Mouse (Mus musculus) ES-E14 (cell line): ENCODE measurements around the gene Shmt1.

Experiments
- CHD2 ChIP-seq: IDR thresholded peaks from 2 replicates; pipeline ENCODE4 v1.6.1; 2014; ENCODE audit warnings: mild to moderate bottlenecking, low read depth, low read length, inconsistent platforms
- HCFC1 ChIP-seq: IDR thresholded peaks from 2 replicates; pipeline ENCODE4 v1.6.1; 2012; ENCODE audit warnings: low read length, inconsistent platforms, borderline replicate concordance; ENCODE audit not compliant: insufficient read depth
- MAFK ChIP-seq: IDR thresholded peaks from 2 replicates; pipeline ENCODE4 v1.6.1; 2014; ENCODE audit warnings: mild to moderate bottlenecking, low read depth, low read length, inconsistent platforms; ENCODE audit not compliant: insufficient read depth
- ZC3H11A ChIP-seq: IDR thresholded peaks from 2 replicates; pipeline ENCODE4 v1.6.1; 2012; ENCODE audit warnings: low read depth, mild to moderate bottlenecking, inconsistent platforms, low read length, borderline replicate concordance
- ZNF384 ChIP-seq: IDR thresholded peaks from 2 replicates; pipeline ENCODE4 v1.6.1; 2012; ENCODE audit warnings: low read depth, low read length, inconsistent platforms

DNA sequence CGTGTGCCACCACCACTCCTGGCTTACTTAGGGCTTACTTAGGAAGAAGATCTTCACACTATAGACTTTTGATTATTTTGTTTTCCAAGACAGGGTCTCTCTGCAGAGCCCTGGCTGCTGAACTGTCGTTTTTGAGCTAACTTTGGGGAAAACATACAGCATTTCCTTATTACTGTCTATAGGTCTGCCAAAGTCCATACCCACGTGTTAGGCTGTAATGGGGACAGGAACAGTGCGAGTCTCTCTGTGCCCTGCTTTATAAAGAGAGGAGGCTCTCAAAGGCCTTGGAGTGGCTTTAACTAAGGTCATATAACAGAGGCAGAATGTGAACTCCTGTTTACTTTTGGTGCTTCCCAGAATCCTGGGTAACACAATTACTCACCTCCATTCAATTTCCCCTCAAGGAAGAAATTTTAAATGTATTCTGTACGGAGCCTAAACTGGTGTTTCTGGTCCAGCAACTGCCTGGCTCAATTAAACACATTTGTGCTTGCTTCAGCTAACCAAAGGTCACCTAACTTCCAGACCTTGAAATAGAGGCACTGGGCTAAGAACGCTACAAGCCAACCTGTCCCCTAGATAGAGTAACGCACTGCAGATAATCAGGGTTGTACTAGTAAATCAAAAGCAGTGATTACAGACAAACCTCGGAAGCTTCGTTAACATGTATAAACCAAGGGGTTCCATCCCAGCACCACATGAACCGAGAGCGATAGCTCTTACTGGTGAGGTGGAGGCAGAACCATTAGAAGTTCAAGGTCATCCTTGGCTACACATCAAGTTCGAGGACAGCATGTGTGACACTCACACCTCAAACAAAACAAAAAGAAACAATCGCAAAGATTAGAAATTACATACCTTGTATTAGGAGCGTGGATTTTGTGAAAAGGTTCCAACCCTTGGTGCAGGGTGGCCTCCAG, 1.2 kb downstream of the Shmt1 start:
- no peak for TF ChIP-seq MAFK
- TF ChIP-seq HCFC1: no peak
- no peak for TF ChIP-seq ZC3H11A
- TF ChIP-seq CHD2: no peak
- TF ChIP-seq ZNF384: no peak
